Mouse (Mus musculus) layer of hippocampus, postnatal 10 days (tissue): ENCODE measurements around the gene Ncapd3. TPM values are rescaled to one million over a fixed set of nuclear protein-coding genes. Genes with fewer than 3 reads are reported as not detected.

ENCODE experiments used
- DNase-seq, 2 experiments: peaks; one replicate each; pipeline ENCODE4 v3.0.0; 2021; ENCODE audit warnings: low spot score in 2 of 2
- total RNA-seq, 2 experiments: library from RNA; stranded (reverse); gene quantifications; 2 replicates each; pipeline ENCODE4 v1.2.3; 2021

Ncapd3 gene
- total RNA-seq, 2 experiments from 2014 or later, result 17.4 to 20.2 TPM

- no peak for DNase-seq
These were observed 757 bp downstream of the Ncapd3 start for GRCm38 (mm10) chr9:27030763-27031100.

GRCm38 (mm10) chr9:27043892-27044291, 13.9 kb downstream of the Ncapd3 start:
- no peak for DNase-seq

- DNase-seq, result no peak
These were observed 19.5 kb downstream of the Ncapd3 start for GRCm38 (mm10) chr9:27049492-27049891.

GRCm38 (mm10) chr9:27058341-27058740, 28.4 kb downstream of the Ncapd3 start:
- no peak for DNase-seq

GRCm38 (mm10) chr9:27070895-27071294, 40.9 kb downstream of the Ncapd3 start:
- DNase-seq, result no peak

GRCm38 (mm10) chr9:27074677-27075076, 44.7 kb downstream of the Ncapd3 start:
- no peak for DNase-seq

GRCm38 (mm10) chr9:27075812-27076211, 45.8 kb downstream of the Ncapd3 start:
- DNase-seq, result no peak

GRCm38 (mm10) chr9:27086256-27086655, 56.3 kb downstream of the Ncapd3 start:
- DNase-seq, result no peak

GRCm38 (mm10) chr9:27087402-27087801, 57.4 kb downstream of the Ncapd3 start:
- DNase-seq, result no peak

- DNase-seq, result no peak
These were observed 60.2 kb downstream of the Ncapd3 start for GRCm38 (mm10) chr9:27090134-27090533.

- DNase-seq, result no peak
These were observed 61.1 kb downstream of the Ncapd3 start for GRCm38 (mm10) chr9:27090801-27091775.

GRCm38 (mm10) chr9:27092916-27093315, 62.9 kb downstream of the Ncapd3 start:
- DNase-seq, result no peak

GRCm38 (mm10) chr9:27098092-27098491, 68.1 kb downstream of the Ncapd3 start:
- DNase-seq, result no peak

- no peak for DNase-seq
These were observed 68.6 kb downstream of the Ncapd3 start for GRCm38 (mm10) chr9:27098557-27098956.

GRCm38 (mm10) chr9:27099474-27099873, 69.5 kb downstream of the Ncapd3 start:
- no peak for DNase-seq

- DNase-seq, result no peak
These were observed 71.5 kb downstream of the Ncapd3 start for GRCm38 (mm10) chr9:27101466-27101865.

GRCm38 (mm10) chr9:27106081-27106480, 76.1 kb downstream of the Ncapd3 start:
- peak; percentile 61 to 75 for DNase-seq

- no peak for DNase-seq
These were observed 78.5 kb downstream of the Ncapd3 start for GRCm38 (mm10) chr9:27108451-27108850.

- peak; percentile 34 to 36 for DNase-seq
These were observed 79.8 kb downstream of the Ncapd3 start for GRCm38 (mm10) chr9:27109533-27110514.

GRCm38 (mm10) chr9:27110681-27111080, 80.7 kb downstream of the Ncapd3 start:
- no peak for DNase-seq

GRCm38 (mm10) chr9:27111756-27112155, 81.8 kb downstream of the Ncapd3 start:
- DNase-seq, result no peak

GRCm38 (mm10) chr9:27121254-27121653, 91.3 kb downstream of the Ncapd3 start:
- DNase-seq, result no peak
